Mouse (Mus musculus) ovary, adult 10 weeks (tissue): ENCODE measurements around the gene Slc44a3. TPM values are rescaled to one million over a fixed set of nuclear protein-coding genes. Genes with fewer than 3 reads are reported as not detected.

Experiments used
- polyA plus RNA-seq: library from polyadenylated mRNA; stranded (reverse); fragments of 350-450 nt; fragmentation: Illumina TruSeq; extraction: RNeasy Lipid Tissue Mini Kit (QIAGEN cat#74804); gene quantifications from one replicate; pipeline ENCODE4 v1.2.3, GENCODE M21; 2014

The Slc44a3 gene
- 61.0 TPM for polyA plus RNA-seq

DNA sequence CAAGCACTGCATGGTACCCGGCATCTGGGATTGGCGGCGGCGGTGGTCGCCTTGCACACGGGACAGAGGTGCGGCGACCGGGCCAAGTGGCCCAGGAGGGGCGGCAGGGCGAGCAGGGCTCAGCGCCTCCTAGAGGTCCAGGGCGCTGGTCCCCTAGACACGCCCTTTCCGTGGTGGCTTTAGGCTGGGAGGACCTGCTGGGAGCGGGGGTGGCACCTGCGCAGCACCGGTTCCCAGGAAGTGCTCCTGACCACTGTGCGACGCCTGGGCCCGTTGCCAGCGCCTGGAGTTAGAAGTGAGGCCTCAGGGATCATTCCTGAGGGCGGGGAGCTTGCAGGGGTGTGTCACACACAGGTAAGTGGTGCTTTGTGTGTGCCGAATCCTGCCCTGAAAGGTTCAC is at the start of gene Slc44a3:
Slc44a3 (minus strand) TSS at position 229 of the 400 bp plus-strand sequence.

DNA sequence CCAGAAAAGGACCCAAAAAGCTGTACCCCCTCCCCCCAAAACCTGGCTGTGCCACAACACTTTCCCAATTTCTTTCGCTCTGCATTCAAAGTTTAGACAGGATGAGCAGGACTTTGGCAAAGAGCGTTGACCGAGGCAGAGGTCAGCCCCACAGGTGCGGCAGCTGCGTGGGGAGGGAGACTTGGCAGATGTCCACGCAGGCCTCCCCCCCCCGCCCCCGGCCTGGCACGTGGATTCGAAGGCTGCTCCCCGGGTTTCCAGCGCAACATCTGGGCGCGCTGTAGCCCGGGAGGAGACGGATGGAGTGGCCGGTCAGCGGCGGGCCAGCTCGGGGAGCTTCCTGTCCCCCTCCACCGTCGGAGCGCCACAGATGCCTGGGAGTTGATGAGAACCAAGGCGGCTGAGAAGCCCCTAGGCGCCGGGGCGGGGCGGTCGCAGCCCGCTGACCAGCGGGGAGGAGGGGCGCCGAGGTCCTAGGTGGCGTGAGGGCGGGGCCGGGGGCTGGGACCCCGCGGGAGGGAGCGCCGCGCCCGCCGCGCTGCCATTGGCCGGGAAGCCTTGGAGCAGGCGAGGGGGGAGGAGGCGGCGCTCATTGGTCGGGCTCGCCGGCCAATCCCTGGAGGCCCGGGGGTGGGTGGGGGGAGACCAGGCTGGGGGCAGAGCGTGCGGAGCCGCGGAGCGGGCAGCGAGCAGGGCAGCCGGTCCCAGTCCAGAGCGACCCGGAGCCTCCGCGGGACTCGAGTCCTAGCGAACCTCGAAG is 106.2 kb downstream of the Slc44a3 start, which contains the start of gene Cnn3:
Cnn3 (plus strand) TSS at position 637 of the 760 bp plus-strand sequence.

Other genes with a start within 250 kb of the Slc44a3 start
- gene Tmem56, start 249.3 kb downstream of the Slc44a3 start, polyA plus RNA-seq: 22.7 TPM
- 43.4 TPM for gene Alg14, start 240.6 kb downstream of the Slc44a3 start, polyA plus RNA-seq
- gene Cnn3, start 105.9 kb downstream of the Slc44a3 start, polyA plus RNA-seq: 503 TPM
- not detected for gene 4930432M17Rik, start 138.4 kb upstream of the Slc44a3 start, polyA plus RNA-seq
- gene F3, start 191.1 kb upstream of the Slc44a3 start, polyA plus RNA-seq: 67.3 TPM